Mouse (Mus musculus) intestine, embryonic 14.5 days (tissue): Measurements from ENCODE around the gene Gm2696. TPM values are rescaled to one million over a fixed set of nuclear protein-coding genes. Genes with fewer than 3 reads are reported as not detected.
A peak's percentile ranks its signal among the peaks of the same experiment; 100 is the strongest.

Experiments
- ATAC-seq: fragments of 200-750 bp; cut with Nextera tagmentation; replicated peaks from 2 replicates; pipeline ENCODE4 v1.8.0; 2017; ENCODE audit warnings: low read depth, moderate number of reproducible peaks, moderate TSS enrichment, moderate library complexity; ENCODE audit not compliant: low FRiP score, low TSS enrichment
- DNase-seq: peaks from one replicate; pipeline ENCODE4 v3.0.0-alpha.2; 2018; ENCODE audit warnings: low spot score
- H3K27ac ChIP-seq: fragments of 300-500 bp; sonication (generic); 2 replicates; pipeline ENCODE4 v1.5.1; 2014; ENCODE audit warnings: low read depth, mild to moderate bottlenecking, control low read depth
- H3K27me3 ChIP-seq: fragments of 300-500 bp; sonication (generic); replicated peaks from 2 replicates; pipeline ENCODE4 v1.6.1; 2014; ENCODE audit warnings: low read length, control low read depth; ENCODE audit not compliant: control insufficient read depth, insufficient read depth
- H3K36me3 ChIP-seq: fragments of 300-500 bp; sonication (generic); 2 replicates; pipeline ENCODE4 v1.6.1; 2014; ENCODE audit warnings: low read length, control low read depth; ENCODE audit not compliant: control insufficient read depth, insufficient read depth
- H3K4me1 ChIP-seq: fragments of 300-500 bp; sonication (generic); replicated peaks from 2 replicates; pipeline ENCODE4 v1.6.1; 2014; ENCODE audit warnings: low read length, control low read depth, mixed read lengths; ENCODE audit not compliant: control insufficient read depth, insufficient read depth
- H3K4me2 ChIP-seq: fragments of 300-500 bp; sonication (generic); 2 replicates; pipeline ENCODE4 v1.6.1; 2014; ENCODE audit warnings: low read length
- H3K4me3 ChIP-seq: fragments of 300-500 bp; sonication (generic); 2 replicates; pipeline ENCODE4 v1.5.1; 2014; ENCODE audit warnings: low read depth, low read length, control low read depth, mixed read lengths
- H3K9ac ChIP-seq: fragments of 300-500 bp; sonication (generic); 2 replicates; pipeline ENCODE4 v1.6.1; 2014; ENCODE audit warnings: mild to moderate bottlenecking, low read length
- H3K9me3 ChIP-seq: fragments of 300-500 bp; sonication (generic); 2 replicates; pipeline ENCODE4 v1.6.1; 2016; ENCODE audit warnings: low read length, control low read depth; ENCODE audit not compliant: control insufficient read depth
- WGBS: fragments of 180-500 bp; shearing (Covaris S2); extraction: QIAGEN DNeasy Blood & Tissue Kit; methylation state at CpG from one replicate; pipeline ENCODE4 v1.1.7; 2014; 5-methylcytosine and 5-hydroxymethylcytosine counted together
- polyA plus RNA-seq: library from polyadenylated mRNA; unstranded; fragments of >200 nt; fragmentation: Nextera tagmentation; extraction: Ambion mirVana; gene quantifications from 2 replicates; pipeline ENCODE4 v1.2.1, GENCODE M21; 2014

The Gm2696 gene
- polyA plus RNA-seq, 1 experiment from 2014 or later = not detected

GRCm38 (mm10) chr10:77864067-77864761 lies 49.7 kb downstream of the Gm2696 start:
- Histone ChIP-seq H3K4me2 (peak overlapping the region; percentile 46), H3K36me3 (no peaks in the 10 kb centered on the region), H3K9ac (no peak overlapping the region), H3K27me3 (no peaks in the 10 kb centered on the region), H3K27ac (no peak overlapping the region), H3K4me3 (peak overlapping the region; percentile 16), H3K4me1 (no peaks in the 10 kb centered on the region), H3K9me3 (no peaks in the 10 kb centered on the region)
- peak; percentile 91 for ATAC-seq
- WGBS = 29% methylated on average over 14 of the region's 14 CpGs
- peak; percentile 62 for DNase-seq

DNA sequence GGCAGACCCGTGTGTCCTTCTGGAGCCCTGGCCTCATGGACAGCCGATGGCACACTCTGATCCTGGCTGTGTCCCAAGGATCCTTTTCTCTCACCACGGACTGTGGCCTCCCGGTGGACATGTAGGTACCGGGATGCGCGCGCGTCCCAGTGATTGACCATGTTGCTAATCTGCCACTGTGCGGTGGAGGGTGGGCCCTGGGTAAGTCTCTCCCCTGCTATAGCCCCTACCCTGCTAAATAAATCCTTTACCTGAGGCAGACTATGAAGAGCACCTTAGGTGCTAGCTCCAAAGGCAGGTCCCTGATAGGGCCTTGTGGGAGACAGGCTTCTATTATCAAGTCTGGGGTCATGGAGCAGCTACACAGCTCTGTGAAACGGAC lies 50.3 kb downstream of the Gm2696 start:
- Histone ChIP-seq H3K36me3 (no peaks in the 10 kb centered on the region), H3K4me1 (no peaks in the 10 kb centered on the region), H3K4me2 (peak overlapping the region; percentile 46), H3K27me3 (no peaks in the 10 kb centered on the region), H3K9me3 (no peaks in the 10 kb centered on the region), H3K27ac (no peak overlapping the region), H3K9ac (no peak overlapping the region), H3K4me3 (peak overlapping the region; percentile 16)
- DNase-seq = no peak
- 25% methylated on average over 11 of the region's 11 CpGs for WGBS
- no peak; the same call in 1 of the 2 replicates for ATAC-seq

DNA sequence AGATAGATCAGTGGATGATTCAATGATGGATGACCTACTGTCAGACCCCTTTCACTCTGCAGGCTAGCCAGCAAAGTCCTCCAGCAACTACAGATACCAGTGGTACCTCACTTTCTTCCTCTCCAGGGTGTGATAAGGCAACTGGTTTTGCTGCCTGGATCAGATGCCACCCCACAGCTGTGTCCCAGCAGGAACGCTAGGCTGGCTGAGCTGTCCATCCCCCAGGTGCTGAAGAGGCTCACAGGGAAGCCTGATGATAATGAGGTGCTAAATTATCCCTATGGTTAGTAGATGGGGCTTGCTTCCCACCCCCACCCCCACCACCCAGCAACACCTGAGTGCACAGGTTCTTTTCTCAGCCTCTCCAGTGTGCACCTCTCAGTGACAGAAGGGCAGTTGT lies 53.1 kb downstream of the Gm2696 start:
- ATAC-seq (no peak), DNase-seq (no peak)
- 10% methylated on average over 1 of the region's 1 CpGs for WGBS
- H3K27me3 ChIP-seq = no peaks in the 10 kb centered on the region
- no peak overlapping the region for H3K27ac ChIP-seq
- no peaks in the 10 kb centered on the region for H3K36me3 ChIP-seq
- H3K9me3 ChIP-seq = no peaks in the 10 kb centered on the region
- no peak overlapping the region for H3K4me3 ChIP-seq
- H3K4me1 ChIP-seq = no peaks in the 10 kb centered on the region
- no peak overlapping the region for H3K4me2 ChIP-seq
- no peak overlapping the region for H3K9ac ChIP-seq

GRCm38 (mm10) chr10:77869651-77870050 lies 55.2 kb downstream of the Gm2696 start:
- ATAC-seq = no peak

DNA sequence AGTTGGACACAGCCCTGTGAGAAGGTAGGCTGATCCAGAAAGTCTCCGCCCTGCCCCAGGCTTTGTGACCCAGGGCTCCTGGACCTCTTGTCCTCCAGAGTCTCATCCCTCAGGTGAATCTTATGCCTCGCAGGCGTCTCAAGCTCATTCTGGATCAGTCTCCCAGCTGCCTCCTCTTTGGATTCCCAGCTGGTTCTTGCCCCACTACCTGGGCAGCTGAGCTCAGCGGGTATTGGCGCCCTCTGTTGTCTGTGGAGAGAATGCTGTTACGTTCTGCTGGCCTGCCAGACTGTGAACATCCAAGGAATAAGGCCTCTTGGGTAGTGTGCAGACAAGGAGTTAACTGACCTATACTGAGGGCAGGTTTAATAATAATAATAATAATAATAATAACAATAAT lies 64.5 kb downstream of the Gm2696 start:
- Histone ChIP-seq H3K4me1 (no peaks in the 10 kb centered on the region), H3K4me3 (no peak overlapping the region), H3K27me3 (no peaks in the 10 kb centered on the region), H3K9me3 (no peaks in the 10 kb centered on the region), H3K9ac (no peak overlapping the region), H3K27ac (no peak overlapping the region), H3K36me3 (no peaks in the 10 kb centered on the region), H3K4me2 (no peak overlapping the region)
- DNase-seq (no peak), ATAC-seq (no peak)
- WGBS = 59% methylated on average over 6 of the region's 6 CpGs

More at GRCm38 (mm10) chr10:77869651-77870050, 55.2 kb downstream of the Gm2696 start:
- H3K27ac ChIP-seq = no peak overlapping the region
- no peak overlapping the region for H3K9ac ChIP-seq
- H3K27me3 ChIP-seq = no peaks in the 10 kb centered on the region
- no peak for DNase-seq
- H3K4me3 ChIP-seq = no peak overlapping the region
- no peaks in the 10 kb centered on the region for H3K9me3 ChIP-seq
- H3K4me1 ChIP-seq = no peaks in the 10 kb centered on the region
- H3K4me2 ChIP-seq = no peak overlapping the region
- 90% methylated on average over 7 of the region's 7 CpGs for WGBS
- H3K36me3 ChIP-seq = no peaks in the 10 kb centered on the region

DNA sequence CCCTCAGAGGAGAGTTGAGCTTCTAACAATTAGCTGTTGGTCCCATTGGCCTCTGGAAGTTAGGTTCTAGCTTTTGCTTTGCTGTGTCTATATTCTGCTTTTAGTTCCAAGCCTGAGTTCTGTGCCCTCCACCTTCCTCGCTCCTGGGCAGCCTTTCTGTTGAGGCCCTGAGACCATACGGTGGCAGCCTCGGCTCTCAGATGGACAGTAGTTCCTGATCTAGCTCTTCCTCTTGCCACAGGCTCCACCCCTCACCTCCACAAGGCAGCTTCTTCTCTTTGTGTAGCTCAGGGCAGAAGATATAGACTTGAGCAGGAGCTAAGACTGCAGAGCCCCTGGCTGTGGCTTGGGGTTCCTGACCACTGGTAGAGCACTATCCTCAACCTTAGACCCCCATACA lies 65.8 kb downstream of the Gm2696 start:
- Histone ChIP-seq H3K36me3 (no peaks in the 10 kb centered on the region), H3K4me3 (no peak overlapping the region), H3K4me2 (no peak overlapping the region), H3K27ac (no peak overlapping the region), H3K9me3 (no peaks in the 10 kb centered on the region), H3K4me1 (no peaks in the 10 kb centered on the region), H3K27me3 (no peaks in the 10 kb centered on the region), H3K9ac (no peak overlapping the region)
- WGBS = 81% methylated on average over 3 of the region's 3 CpGs
- DNase-seq = no peak
- no peak for ATAC-seq

DNA sequence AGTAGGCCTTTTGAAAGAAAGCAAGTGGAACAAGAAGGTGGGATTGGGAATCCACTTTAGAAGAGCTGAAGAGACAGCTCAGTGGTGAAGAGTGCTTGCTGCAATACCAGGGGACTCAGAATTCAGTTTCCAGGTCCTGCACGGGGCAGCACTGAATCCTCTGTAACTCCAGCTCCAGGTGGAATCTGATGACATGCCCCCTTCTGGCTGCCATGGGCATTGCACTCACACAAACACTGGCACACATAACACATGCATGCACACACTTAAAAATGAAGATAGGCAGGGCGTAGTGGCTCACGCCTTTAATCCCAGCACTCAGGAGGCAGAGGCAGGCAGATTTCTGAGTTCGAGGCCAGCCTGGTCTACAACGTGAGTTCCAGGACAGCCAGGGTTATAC lies 68.1 kb downstream of the Gm2696 start:
- Histone ChIP-seq H3K36me3 (no peaks in the 10 kb centered on the region), H3K4me2 (no peak overlapping the region), H3K4me3 (no peak overlapping the region), H3K4me1 (no peaks in the 10 kb centered on the region), H3K9ac (no peak overlapping the region), H3K27ac (no peak overlapping the region), H3K9me3 (no peaks in the 10 kb centered on the region), H3K27me3 (no peaks in the 10 kb centered on the region)
- no peak for ATAC-seq
- 85% methylated on average over 5 of the region's 5 CpGs for WGBS
- no peak for DNase-seq

Other genes with a start within 250 kb of the Gm2696 start
- gene Pttg1ip, start 233.0 kb upstream of the Gm2696 start, polyA plus RNA-seq = 155 and 156 TPM in 2 replicates
- 314 and 336 TPM in 2 replicates for gene Sumo3, start 208.6 kb upstream of the Gm2696 start, polyA plus RNA-seq
- gene Gm49325, start 208.5 kb upstream of the Gm2696 start, polyA plus RNA-seq = 2.0 TPM in 1 of 2 replicates, not detected in the other
- gene Ube2g2, start 192.4 kb upstream of the Gm2696 start, polyA plus RNA-seq = 46.7 and 48.5 TPM in 2 replicates
- 0.62 and 1.2 TPM in 2 replicates for gene Tspear, start 128.1 kb upstream of the Gm2696 start, polyA plus RNA-seq
- not detected in 2 replicates for gene Gm19402, start 123.9 kb upstream of the Gm2696 start, polyA plus RNA-seq
- gene Gm9508, start 117.4 kb upstream of the Gm2696 start, polyA plus RNA-seq = not detected in 2 replicates
- gene Gm10272, start 108.1 kb upstream of the Gm2696 start, polyA plus RNA-seq = not detected in 2 replicates
- gene Gm10024, start 103.2 kb upstream of the Gm2696 start, polyA plus RNA-seq = not detected in 2 replicates
- not detected in 2 replicates for gene Gm10142, start 98.9 kb upstream of the Gm2696 start, polyA plus RNA-seq
- not detected in 2 replicates for gene Krtap12-1, start 94.1 kb upstream of the Gm2696 start, polyA plus RNA-seq
- not detected in 2 replicates for gene Gm10100, start 88.2 kb upstream of the Gm2696 start, polyA plus RNA-seq
- not detected in 2 replicates for gene Gm18596, start 72.0 kb upstream of the Gm2696 start, polyA plus RNA-seq
- gene Gm9736, start 63.3 kb upstream of the Gm2696 start, polyA plus RNA-seq = not detected in 2 replicates
- gene Gm3233, start 55.0 kb upstream of the Gm2696 start, polyA plus RNA-seq = not detected in 2 replicates
- not detected in 2 replicates for gene Gm3238, start 43.4 kb upstream of the Gm2696 start, polyA plus RNA-seq
- gene Gm7138, start 37.7 kb upstream of the Gm2696 start, polyA plus RNA-seq = not detected in 2 replicates
- gene Gm3250, start 32.1 kb upstream of the Gm2696 start, polyA plus RNA-seq = not detected in 2 replicates
- gene Gm7137, start 26.5 kb upstream of the Gm2696 start, polyA plus RNA-seq = not detected in 2 replicates
- not detected in 2 replicates for gene Gm9639, start 19.6 kb upstream of the Gm2696 start, polyA plus RNA-seq
- gene Gm19668, start 15.5 kb upstream of the Gm2696 start, polyA plus RNA-seq = not detected in 2 replicates
- not detected in 2 replicates for gene Gm9507, start 2.8 kb upstream of the Gm2696 start, polyA plus RNA-seq
- gene Krtap10-4, start 12.4 kb downstream of the Gm2696 start, polyA plus RNA-seq = not detected in 2 replicates
- not detected in 2 replicates for gene Krtap10-10, start 21.3 kb downstream of the Gm2696 start, polyA plus RNA-seq
- not detected in 2 replicates for gene Gm36176, start 32.1 kb downstream of the Gm2696 start, polyA plus RNA-seq
- not detected in 2 replicates for gene Gm10318, start 38.2 kb downstream of the Gm2696 start, polyA plus RNA-seq
- not detected in 2 replicates for gene Gm3285, start 47.3 kb downstream of the Gm2696 start, polyA plus RNA-seq
- 3.9 and 4.2 TPM in 2 replicates for gene Lrrc3, start 87.9 kb downstream of the Gm2696 start, polyA plus RNA-seq
- 0.42 and 1.2 TPM in 2 replicates for gene Trpm2, start 155.9 kb downstream of the Gm2696 start, polyA plus RNA-seq
- 23.5 and 24.7 TPM in 2 replicates for gene 1810043G02Rik, start 163.8 kb downstream of the Gm2696 start, polyA plus RNA-seq
- 244 and 252 TPM in 2 replicates for gene Pfkl, start 195.4 kb downstream of the Gm2696 start, polyA plus RNA-seq
- 0.34 TPM in 1 of 2 replicates, not detected in the other for gene Dnmt3l, start 227.3 kb downstream of the Gm2696 start, polyA plus RNA-seq
- gene Aire, start 228.9 kb downstream of the Gm2696 start, polyA plus RNA-seq = 0.15 and 0.31 TPM in 2 replicates